Mouse (Mus musculus) myocyte (in vitro differentiated cells): ENCODE data around the gene Slc22a6. TPM values are rescaled to one million over a fixed set of nuclear protein-coding genes. Genes with fewer than 3 reads are reported as not detected.

Experiments
- H3K27me3 ChIP-seq: one replicate; pipeline ENCODE4 v1.6.1; 2011; ENCODE audit not compliant: control insufficient read depth, insufficient read depth, insufficient read length
- H3K36me3 ChIP-seq: one replicate; pipeline ENCODE4 v1.6.1; 2011; ENCODE audit not compliant: control insufficient read depth, insufficient read depth
- H3K4me2 ChIP-seq: one replicate; pipeline ENCODE4 v1.6.1; 2011; ENCODE audit warnings: low read depth, control low read depth
- H3K4me3 ChIP-seq: one replicate; pipeline ENCODE4 v1.5.1; 2011; ENCODE audit warnings: mild to moderate bottlenecking, control low read depth, moderate library complexity
- H3K79me2 ChIP-seq: one replicate; pipeline ENCODE4 v1.6.1; 2011; ENCODE audit not compliant: control insufficient read depth, insufficient read depth
- H3ac ChIP-seq: one replicate; pipeline ENCODE4 v1.6.1; 2011; ENCODE audit not compliant: control insufficient read depth, insufficient read length
- CEBPB ChIP-seq: IDR thresholded peaks from 2 replicates; pipeline ENCODE4 v1.6.1; 2011; ENCODE audit warnings: mild to moderate bottlenecking, moderate library complexity; ENCODE audit not compliant: poor library complexity, insufficient read depth, severe bottlenecking
- E2F4 ChIP-seq: IDR thresholded peaks from one replicate; pipeline ENCODE4 v1.6.1; 2011; ENCODE audit warnings: mild to moderate bottlenecking, control low read depth, moderate library complexity; ENCODE audit not compliant: insufficient read depth
- MAX ChIP-seq: IDR thresholded peaks from one replicate; pipeline ENCODE4 v1.6.1; 2011; ENCODE audit warnings: low read depth, mild to moderate bottlenecking, control low read depth
- MYOD1 ChIP-seq, 3 experiments: IDR thresholded peaks; one replicate each; pipeline ENCODE4 v1.6.1; 2011; ENCODE audit warnings: control low read depth in 2 of 3, low read depth in 2 of 3, mild to moderate bottlenecking in 2 of 3, moderate library complexity in 1 of 3; ENCODE audit not compliant: insufficient read length in 2 of 3, control insufficient read depth in 1 of 3
- MYOG ChIP-seq, 3 experiments: IDR thresholded peaks; one replicate each; pipeline ENCODE4 v1.6.1; 2011; ENCODE audit warnings: control low read depth in 2 of 3, low read depth in 2 of 3, mild to moderate bottlenecking in 2 of 3; ENCODE audit not compliant: insufficient read length in 2 of 3, control insufficient read depth in 1 of 3, insufficient read depth in 1 of 3
- POLR2A ChIP-seq: IDR thresholded peaks from one replicate; pipeline ENCODE4 v1.6.1; 2011; ENCODE audit warnings: low read depth, mild to moderate bottlenecking, control low read depth, moderate library complexity; ENCODE audit not compliant: insufficient read length
- POLR2AphosphoS2 ChIP-seq: IDR thresholded peaks from one replicate; pipeline ENCODE4 v1.6.1; 2011; ENCODE audit warnings: low read depth, control low read depth; ENCODE audit not compliant: insufficient read length
- REST ChIP-seq: IDR thresholded peaks from one replicate; pipeline ENCODE4 v1.6.1; 2011; ENCODE audit warnings: mild to moderate bottlenecking, control low read depth, moderate library complexity; ENCODE audit not compliant: insufficient read depth, insufficient read length
- SRF ChIP-seq: IDR thresholded peaks from one replicate; pipeline ENCODE4 v1.6.1; 2011; ENCODE audit warnings: low read depth; ENCODE audit not compliant: control insufficient read depth, insufficient read length
- TCF12 ChIP-seq: IDR thresholded peaks from one replicate; pipeline ENCODE4 v1.6.1; 2011; ENCODE audit warnings: mild to moderate bottlenecking, control low read depth; ENCODE audit not compliant: poor library complexity, insufficient read depth, severe bottlenecking
- TCF3 ChIP-seq: IDR thresholded peaks from one replicate; pipeline ENCODE4 v1.6.1; 2011; ENCODE audit warnings: low read depth, control low read depth; ENCODE audit not compliant: insufficient read length
- USF1 ChIP-seq: IDR thresholded peaks from one replicate; pipeline ENCODE4 v1.6.1; 2011; ENCODE audit warnings: low read depth, mild to moderate bottlenecking, control low read depth, moderate library complexity
- polyA plus RNA-seq: library from polyadenylated mRNA; unstranded; fragments of >200 nt; fragmentation: generic; extraction: Trizol; gene quantifications from one replicate; pipeline ENCODE4 v1.2.1, GENCODE M21; 2012; ENCODE audit warnings: missing spikeins

The Slc22a6 gene
- polyA plus RNA-seq, 1 experiment = not detected

DNA sequence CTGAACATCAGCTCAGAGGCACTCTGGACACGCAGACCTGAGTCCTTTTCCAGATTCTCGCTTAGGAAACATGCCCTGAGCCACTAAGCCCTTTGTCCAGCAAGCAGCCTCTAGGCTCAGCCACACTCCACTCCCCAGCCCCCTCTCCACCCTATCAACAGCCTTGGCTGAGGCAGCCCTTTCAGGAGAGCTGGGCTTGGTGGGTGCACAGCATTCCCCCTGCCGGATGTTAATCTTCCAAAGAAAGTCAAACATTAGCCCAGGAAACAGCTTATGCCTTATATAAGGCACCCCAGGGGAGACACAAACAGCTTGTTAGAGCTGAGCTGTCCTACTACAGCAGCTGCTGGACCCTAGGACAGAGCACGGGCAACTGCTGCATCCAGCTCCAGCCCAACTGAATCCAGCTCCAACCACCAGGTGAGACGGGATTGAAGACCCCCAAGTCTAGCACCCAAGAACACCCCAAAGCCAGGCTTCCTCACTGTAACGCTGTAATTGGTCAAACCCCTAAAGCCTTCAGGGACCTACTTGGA, 24.9 kb upstream of the Slc22a6 start:
- Histone ChIP-seq H3K4me3 (no peak overlapping the region), H3K36me3 (no peaks in the 10 kb centered on the region), H3K27me3 (peaks cover 50% of the 10 kb centered on the region), H3K79me2 (no peaks in the 10 kb centered on the region), H3ac (no peak overlapping the region), H3K4me2 (no peak overlapping the region)
- TF ChIP-seq USF1 (no peak), SRF (no peak), E2F4 (no peak), MYOD1 (IDR thresholded peaks at IDR 0.05; ENCODE audit: control insufficient read depth in 1 of 3, insufficient read length in 2 of 3, low read depth in 2 of 3) (no peak), REST (no peak), TCF3 (no peak), MYOG (IDR thresholded peaks at IDR 0.05; ENCODE audit: control insufficient read depth in 1 of 3, insufficient read depth in 1 of 3, insufficient read length in 2 of 3, low read depth in 2 of 3) (no peak), TCF12 (no peak), MAX (no peak), POLR2AphosphoS2 (no peak), CEBPB (no peak), POLR2A (no peak)

DNA sequence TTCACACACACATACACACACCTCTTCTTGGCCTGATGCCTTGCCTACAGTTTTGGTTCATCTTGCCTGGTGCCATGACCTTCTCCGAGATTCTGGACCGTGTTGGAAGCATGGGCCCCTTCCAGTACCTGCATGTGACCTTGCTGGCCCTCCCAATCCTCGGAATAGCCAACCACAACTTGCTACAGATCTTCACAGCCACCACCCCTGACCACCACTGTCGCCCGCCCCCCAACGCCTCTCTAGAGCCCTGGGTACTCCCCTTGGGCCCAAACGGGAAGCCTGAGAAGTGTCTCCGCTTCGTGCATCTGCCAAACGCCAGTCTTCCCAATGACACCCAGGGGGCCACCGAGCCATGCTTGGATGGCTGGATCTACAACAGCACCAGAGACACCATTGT, 24.0 kb upstream of the Slc22a6 start:
- Histone ChIP-seq H3K4me3 (no peak overlapping the region), H3K79me2 (no peaks in the 10 kb centered on the region), H3K27me3 (peaks cover 56% of the 10 kb centered on the region), H3ac (no peak overlapping the region), H3K4me2 (no peak overlapping the region), H3K36me3 (no peaks in the 10 kb centered on the region)
- no peak for TF ChIP-seq MYOD1 (IDR thresholded peaks at IDR 0.05; ENCODE audit: control insufficient read depth in 1 of 3, insufficient read length in 2 of 3, low read depth in 2 of 3)
- TF ChIP-seq CEBPB = no peak
- TF ChIP-seq POLR2AphosphoS2 = no peak
- TF ChIP-seq SRF = no peak
- no peak for TF ChIP-seq E2F4
- TF ChIP-seq TCF3 = no peak

DNA sequence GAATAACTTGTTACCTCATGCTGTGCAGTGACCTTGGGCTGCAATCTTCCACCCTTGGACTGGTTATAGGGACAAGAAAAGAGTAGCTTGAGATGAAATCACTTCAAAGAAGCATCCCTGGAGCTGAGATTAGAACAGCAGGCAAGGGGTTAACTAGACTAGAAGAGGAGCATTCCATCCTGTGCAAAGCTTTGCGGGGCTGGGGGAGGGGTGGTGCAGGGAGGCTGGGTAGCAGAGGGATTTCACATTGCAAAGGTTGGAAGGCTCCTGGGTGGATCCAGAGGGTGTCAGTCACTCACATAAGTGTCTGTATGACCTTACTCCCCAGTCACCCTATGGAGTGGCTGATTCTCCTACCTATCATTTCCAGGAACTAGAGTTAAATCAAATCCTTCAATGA, 23.3 kb upstream of the Slc22a6 start:
- Histone ChIP-seq H3K79me2 (no peaks in the 10 kb centered on the region), H3ac (no peak overlapping the region), H3K4me2 (no peak overlapping the region), H3K27me3 (peaks cover 53% of the 10 kb centered on the region), H3K36me3 (no peaks in the 10 kb centered on the region), H3K4me3 (no peak overlapping the region)
- TF ChIP-seq REST (no peak), POLR2A (no peak)

DNA sequence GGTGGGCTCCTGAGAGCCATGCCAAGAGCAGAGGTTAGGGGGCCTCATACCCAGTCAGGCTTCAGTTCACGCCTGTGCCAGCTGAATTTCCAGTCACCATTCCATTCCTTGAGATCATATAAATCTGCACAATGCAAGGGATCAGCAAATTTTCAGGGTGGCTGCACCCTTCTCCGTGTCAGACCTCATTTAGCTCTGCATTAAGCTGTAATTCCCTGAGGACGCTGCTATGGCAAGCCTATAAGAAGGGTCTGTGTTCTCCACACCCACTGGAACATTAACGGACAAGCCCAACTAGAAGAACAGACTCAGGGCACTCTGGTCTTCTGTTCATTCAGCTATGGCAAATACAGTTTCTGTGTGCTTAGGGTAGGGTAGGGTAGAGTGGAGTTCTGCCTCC, 20.6 kb upstream of the Slc22a6 start:
- Histone ChIP-seq H3K36me3 (no peaks in the 10 kb centered on the region), H3K27me3 (peaks cover 50% of the 10 kb centered on the region), H3K4me3 (no peak overlapping the region), H3K4me2 (no peak overlapping the region), H3K79me2 (no peaks in the 10 kb centered on the region), H3ac (no peak overlapping the region)
- TF ChIP-seq REST = no peak
- TF ChIP-seq USF1 = no peak
- TF ChIP-seq MYOD1 (IDR thresholded peaks at IDR 0.05; ENCODE audit: control insufficient read depth in 1 of 3, insufficient read length in 2 of 3, low read depth in 2 of 3) = no peak
- no peak for TF ChIP-seq POLR2AphosphoS2
- no peak for TF ChIP-seq TCF3
- TF ChIP-seq TCF12 = no peak
- TF ChIP-seq SRF = no peak
- no peak for TF ChIP-seq MYOG (IDR thresholded peaks at IDR 0.05; ENCODE audit: control insufficient read depth in 1 of 3, insufficient read depth in 1 of 3, insufficient read length in 2 of 3, low read depth in 2 of 3)
- TF ChIP-seq CEBPB = no peak

DNA sequence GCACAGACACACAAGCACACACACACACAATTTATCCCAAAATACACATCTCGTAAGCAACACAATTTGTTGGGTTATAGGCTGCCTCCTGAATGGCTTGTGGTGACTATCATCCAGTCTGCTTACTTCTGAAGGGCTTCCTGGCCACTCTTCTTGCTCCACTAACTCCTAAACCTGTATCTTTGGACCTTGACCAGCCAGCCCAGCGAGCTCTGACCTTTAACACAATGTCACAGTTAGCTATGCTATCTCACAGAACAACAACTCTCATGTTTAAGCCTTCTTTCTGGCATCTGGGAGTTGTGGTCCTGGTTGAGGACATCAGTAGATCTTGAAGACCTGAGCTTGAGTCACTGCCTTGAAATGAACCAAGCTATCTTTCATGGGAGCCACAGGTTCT, 18.6 kb upstream of the Slc22a6 start:
- Histone ChIP-seq H3K36me3 (no peaks in the 10 kb centered on the region), H3K4me2 (no peak overlapping the region), H3K79me2 (no peaks in the 10 kb centered on the region), H3K4me3 (no peak overlapping the region), H3K27me3 (peaks cover 42% of the 10 kb centered on the region), H3ac (no peak overlapping the region)
- no peak for TF ChIP-seq REST
- TF ChIP-seq USF1 = no peak
- TF ChIP-seq CEBPB = no peak
